Mouse (Mus musculus) A20 (cell line): Measurements from ENCODE around the gene Ttll3.

Source experiments
- DNase-seq: peaks from one replicate; pipeline ENCODE4 v3.0.0-alpha.2; 2011; ENCODE audit warnings: low read depth, low spot score

Ttll3 gene

DNA sequence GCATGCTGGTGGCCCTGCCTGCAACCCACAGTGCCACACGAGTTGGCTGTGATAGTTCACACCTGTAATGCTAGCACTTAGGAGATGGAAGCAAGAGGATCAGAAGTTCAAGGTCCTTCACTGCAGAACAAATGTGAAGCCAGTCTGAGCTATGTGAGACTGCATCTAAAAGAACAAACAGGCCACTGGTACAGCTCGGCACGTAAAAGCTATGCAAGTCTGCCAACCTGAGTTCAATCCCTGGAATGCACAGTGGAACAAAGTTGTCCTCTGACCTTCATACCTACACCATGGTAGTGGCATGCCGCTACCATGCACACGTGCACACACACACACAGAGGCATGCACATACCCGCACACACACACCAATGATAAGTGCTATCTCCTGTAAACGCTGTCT, 35.1 kb downstream of the Ttll3 start:
- DNase-seq, result no peak

DNA sequence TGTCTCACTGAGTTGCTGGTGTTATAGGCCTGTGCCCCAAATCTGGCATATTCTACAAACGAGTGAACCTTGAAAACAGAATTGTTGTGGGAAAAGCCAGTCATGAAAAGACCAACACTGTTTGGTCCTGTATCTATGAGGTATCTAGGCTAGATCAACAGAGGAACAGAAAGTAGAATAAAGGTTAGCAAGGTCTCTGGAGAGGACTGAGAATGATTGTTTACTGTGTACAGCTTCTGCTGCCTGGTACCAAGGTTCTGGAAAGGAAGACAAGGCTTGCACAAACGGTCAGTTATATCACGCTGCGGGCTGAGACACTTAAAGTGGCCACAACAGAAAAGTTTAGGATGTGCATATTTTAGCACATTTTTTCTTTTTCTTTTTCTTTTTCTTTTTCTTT, 37.6 kb downstream of the Ttll3 start:
- no peak for DNase-seq

DNA sequence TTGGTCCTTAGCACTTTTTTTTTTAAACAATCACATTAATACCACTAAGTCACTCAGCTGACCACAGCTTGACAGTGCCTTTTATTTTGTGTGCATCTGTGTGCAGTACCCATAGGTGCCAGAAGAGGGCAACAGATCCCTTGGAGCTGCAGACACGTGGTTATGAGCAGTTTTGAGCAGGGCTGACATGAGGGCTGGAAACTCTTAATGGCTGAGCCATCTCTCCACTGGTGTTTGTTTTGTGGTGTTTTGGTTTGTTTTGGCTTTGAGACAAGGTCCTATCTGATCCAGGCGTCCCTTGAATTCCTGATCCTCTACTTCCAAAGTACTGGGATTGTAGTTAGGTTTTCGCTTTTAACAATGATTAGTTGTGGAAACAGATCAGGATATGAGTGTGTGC, 38.3 kb downstream of the Ttll3 start:
- DNase-seq, result peak; percentile 76

DNA sequence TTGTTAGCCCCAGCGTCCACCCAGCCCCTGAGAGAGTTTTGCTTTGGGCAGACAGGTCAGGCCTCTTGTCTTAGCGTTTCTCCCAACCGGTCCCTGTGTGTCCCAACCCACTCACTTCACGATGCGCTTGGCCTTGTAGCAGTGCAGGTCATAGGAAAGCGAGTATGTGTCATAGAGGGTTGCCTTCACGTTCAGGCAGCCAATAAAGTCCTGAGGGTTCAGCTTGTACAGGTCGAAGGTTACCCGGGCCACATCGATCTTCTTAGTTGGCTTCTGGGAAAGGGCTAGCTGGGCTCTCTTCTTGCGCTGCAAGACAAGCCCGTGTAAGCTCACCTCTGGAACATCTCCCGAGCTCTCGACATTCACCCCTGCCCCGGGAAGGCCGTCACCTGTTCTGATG, 38.9 kb downstream of the Ttll3 start:
- no peak for DNase-seq

DNA sequence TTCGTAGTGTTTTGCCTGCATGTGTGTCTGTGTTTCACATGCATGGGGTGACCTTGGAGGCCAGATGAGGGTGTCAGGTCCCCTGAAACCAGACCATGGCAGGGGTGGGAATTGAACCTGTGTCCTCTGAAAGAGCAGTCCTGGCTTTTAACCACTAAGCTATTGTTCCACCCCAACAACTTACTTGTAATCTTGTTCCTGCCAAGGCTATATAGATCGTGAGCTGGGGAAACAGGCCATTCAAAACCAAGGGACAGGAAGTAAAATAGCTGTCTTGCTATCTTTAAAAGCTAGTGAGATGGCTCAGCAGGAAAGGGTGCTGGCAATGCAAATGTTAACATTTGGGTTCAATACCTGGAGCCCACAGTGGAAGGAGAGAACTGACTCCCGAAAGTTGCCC, 40.9 kb downstream of the Ttll3 start:
- DNase-seq, result no peak

DNA sequence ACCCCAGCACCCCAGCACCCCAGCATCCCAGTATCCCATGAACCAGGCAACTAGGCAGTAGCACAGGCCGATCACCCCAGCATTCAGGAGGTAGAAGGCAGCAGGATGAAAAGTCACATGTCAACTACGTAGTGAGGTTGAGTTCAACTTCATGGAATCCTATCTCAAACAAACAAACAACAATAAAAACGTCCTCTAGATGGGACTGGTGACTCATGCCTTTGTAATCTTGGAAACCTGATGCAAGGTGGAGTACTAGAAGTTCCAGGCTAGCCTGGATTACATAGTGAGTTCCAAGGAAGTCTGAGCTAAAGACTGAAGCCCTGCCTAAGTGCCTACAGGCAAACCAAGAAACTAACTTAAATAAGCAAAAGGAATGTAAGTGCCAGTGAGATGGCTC, 41.8 kb downstream of the Ttll3 start:
- no peak for DNase-seq

DNA sequence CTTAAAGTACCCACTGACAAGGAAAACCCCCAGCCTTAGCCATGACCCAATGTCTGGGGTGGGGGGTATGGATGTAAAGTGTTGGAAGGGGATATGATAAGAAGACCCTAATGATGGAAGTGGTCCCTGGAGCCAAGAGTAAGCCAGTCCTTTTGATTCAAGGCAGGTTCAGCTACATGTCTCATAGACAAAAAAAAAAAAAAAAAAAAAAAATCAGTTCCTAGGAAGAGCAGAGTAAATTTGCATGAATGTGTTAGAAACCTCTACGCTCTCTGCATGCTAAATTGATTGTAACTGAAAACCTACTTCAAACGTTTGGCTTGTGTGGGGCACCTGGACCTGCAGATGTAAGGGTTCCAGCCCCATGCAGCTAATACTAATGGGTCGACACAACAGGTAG, 42.7 kb downstream of the Ttll3 start:
- DNase-seq, result no peak

DNA sequence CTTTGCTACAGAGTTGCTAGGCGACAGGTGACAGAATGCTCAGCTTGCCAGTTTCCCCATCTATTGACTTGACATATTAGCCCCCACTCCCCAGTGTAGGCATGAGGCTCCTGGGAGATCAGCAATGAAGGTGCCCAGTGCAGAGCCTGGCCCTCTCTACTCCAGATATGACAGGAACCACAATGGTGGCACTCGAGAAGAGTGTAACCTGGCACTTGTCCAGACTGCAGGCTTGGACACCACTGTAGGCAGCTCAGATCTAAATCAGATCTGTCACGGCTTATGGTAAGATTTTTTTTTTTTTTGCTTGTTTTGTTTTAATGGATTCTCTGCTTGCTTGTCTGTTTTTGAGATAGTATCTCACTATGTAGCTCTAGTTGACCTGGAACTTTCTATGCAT, 44.6 kb downstream of the Ttll3 start:
- DNase-seq, result no peak

DNA sequence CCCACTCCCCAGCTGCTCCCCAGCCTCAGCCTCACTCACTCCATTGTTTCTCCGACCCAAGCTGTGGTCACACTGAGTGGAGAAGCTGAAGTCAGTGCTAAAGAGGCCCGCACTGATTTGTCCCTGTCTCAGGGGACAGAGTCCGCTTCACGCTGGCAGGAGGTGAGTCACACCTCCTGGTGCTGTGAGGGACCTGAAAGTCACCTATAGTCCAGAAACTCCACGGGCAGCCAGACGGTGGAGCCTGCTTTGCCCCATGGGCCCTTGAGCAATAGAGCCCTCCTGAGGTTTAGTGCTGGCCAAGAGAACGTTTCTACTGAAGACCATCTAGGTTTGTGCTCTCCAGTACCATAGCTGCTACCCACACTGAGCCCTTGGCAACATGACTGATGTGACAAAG, 45.6 kb downstream of the Ttll3 start:
- no peak for DNase-seq

DNA sequence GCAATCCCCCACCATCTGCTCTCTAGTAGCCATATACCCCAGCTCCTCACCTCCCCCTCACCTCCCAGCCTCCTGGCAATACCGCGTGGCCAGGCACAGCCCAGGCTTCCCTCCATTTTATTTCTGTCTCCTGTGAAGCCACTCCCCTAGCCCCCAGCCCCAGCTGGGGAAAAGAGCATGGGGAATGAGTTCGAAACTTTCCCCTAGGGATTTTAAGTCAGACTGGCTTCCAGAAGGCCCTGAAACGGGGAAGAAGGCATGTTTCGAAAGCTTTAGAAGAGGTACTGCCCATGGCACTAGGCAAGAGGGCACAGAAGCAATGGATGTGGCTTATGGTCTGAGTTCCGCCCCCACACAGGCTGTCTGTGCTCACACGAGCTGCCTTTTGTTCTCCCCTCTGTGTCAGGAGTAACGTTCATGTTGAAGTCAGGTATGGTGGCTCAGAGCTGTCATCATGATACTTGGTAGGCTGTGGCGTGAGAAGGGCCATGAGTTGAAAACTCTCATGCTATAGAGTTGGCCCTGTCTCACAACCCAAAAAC, 46.7 kb downstream of the Ttll3 start, which contains the start of gene Cidec:
TSS of gene Cidec (minus strand) at position 97 of the 542 bp plus-strand sequence.
- DNase-seq, result no peak

DNA sequence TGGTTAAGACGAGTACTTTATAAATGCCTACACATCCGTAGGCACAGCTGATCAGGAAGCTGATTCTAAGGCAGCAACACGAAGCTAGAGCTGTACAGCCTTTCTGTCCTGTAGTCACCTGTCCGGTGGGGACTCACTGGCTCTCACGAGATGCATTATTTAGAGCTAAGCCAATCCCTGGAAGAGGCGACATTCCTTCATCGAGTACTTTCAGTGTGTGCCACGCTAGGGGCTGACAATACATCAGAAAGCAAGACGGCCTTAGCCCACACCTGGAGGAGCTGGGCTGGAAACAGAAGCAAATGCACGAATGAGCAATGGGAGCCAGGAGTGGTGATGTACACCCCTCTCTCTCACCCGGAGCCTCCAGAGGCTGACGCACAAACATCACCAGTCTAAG, 48.1 kb downstream of the Ttll3 start:
- DNase-seq, result no peak

DNA sequence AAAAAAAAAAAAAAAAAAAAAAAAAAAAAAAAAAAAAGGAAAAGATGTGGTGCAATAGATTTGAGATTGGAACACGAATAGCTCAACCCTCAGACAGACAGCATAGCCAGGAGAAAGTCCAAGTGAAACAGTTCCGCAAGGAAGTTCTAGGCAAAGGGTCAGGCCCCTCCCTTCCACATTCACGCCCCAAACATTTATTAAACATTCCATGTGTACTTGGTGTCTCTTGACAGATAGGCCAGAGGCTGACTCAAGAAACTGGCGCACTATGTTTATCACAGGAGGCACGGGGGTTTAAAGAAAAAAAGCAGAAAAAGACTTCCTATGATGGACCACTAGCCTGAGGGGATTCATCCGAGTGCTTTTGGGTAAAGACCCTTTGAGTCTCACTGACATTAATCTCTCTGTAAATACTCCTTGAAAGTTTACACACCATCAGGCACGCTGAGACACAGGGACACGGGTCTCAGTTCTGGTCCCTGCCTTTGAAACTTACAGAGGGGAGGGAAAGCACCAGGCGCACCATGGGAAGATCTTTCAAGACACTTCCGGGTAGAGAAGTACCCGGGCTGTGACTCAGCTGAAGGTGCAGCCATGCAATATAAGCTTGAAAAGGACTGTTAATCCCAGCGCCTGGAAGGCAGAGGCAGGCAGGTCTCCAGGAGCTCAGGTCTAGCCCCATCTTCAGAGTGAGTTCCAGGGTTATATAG, 49.8 kb downstream of the Ttll3 start:
- DNase-seq, result no peak

DNA sequence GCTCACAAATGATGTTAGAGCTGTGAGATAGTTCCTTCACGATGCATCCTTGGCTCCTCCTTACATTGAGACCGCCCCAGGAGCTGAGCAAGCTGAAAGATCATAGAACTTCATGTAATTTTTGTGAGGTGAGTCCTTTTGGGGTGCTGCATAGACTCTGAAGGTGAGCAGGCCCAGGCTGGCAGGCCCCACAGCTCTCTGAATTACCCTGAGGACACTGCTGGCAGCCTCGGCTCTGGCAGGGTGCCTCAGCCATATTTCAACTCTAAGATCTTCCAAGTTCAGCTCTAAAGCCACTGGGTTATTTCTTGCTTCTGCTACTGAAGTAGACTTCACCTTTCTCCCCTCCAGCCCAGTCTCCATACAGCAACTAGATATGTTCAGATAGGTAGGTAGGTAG, 51.6 kb downstream of the Ttll3 start:
- no peak for DNase-seq

DNA sequence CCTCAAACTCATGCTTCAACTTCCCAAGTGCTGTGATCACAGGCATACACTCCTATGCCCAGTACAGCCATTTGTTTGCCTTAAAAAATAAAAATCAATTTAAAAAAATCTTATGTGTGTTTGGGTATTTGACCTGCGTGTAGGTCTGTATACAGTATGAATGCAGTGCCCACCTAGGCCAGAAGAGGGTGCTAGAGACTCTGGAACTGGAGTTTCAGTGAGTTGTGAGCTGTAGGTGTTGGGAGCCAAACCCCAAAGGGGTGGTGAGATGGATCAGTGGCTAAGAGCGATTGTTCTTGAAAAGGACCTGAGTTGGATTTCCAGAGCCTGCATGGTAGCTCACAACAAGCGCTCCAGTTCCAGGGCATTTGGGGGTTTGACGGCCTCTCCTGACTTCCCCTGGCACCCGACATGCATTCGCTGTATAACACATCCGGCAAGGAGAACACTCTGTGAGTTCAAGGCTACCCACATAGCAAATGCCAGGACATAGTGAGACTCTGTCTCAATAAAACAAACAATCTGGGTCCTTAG, 52.2 kb downstream of the Ttll3 start:
- peak; percentile 88 for DNase-seq

DNA sequence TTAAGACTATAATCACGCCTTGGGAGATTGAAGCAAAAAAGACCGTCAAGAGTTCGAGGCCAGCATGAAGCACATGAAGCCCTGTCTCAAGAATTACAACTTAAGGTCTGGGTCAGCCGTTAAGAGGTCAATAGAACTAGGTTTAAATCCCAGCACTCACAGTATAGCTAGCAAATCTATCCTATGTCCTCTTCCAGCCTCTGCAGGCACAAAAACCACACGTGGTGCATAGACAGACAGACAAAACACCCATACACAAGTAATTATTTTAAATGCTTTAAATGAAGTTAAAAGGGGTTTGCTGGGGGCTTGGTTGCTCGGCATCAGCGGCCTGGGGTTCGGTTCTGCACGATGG, 53.0 kb downstream of the Ttll3 start:
- no peak for DNase-seq

DNA sequence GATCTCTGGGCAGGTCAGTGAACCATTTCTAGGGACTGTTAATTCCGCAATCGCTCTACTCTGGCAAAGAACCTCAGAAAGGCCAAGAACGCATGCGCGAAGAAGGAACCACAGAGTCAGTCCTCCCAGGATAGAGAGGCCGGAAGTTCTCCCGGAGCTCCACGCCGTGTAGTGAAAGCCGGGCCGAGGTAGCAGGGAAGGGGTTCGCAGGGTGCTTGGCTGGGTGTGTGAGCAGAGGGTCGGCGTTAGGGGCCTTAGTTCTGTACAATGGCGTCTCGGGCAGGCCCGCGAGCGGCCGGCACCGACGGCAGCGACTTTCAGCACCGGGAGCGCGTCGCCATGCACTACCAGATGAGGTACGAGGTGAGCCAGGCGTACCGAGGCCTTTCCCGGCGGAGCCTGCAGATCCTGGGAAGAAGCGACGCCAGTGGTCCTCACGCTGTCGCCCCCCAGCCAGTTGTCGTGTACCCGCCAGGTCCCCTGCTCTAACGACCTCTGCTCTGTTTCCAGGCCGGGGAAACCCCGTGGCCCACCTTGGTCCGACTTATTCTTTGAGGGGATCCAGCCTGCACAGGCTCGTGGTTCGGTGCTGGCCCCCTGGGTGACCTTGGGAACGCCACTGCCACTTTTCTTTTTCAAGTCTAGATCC, 53.5 kb downstream of the Ttll3 start, which contains the start of gene Jagn1:
TSS of gene Jagn1 (plus strand) at position 128 of the 649 bp plus-strand sequence.
- DNase-seq, result peak; percentile 93

DNA sequence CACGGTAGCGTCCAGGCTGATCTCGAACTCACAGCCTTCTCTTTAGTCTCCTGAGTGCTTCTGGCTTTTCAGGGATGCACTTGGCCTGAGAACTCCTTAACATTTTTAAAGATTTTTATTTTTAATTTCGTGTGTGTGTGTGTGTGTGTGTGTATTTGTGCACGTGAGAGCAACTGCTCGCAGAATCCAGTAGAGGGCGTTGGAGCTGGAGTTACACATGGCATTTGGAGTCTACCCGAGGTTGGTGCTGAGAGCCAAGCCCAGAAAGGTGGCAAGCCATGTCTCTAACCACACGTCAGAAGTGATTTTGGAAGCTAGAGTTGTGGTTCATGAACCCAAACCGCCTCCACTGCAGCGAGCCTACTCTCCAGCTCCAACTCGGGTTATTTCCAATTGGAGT, 54.0 kb downstream of the Ttll3 start:
- peak; percentile 57 for DNase-seq

DNA sequence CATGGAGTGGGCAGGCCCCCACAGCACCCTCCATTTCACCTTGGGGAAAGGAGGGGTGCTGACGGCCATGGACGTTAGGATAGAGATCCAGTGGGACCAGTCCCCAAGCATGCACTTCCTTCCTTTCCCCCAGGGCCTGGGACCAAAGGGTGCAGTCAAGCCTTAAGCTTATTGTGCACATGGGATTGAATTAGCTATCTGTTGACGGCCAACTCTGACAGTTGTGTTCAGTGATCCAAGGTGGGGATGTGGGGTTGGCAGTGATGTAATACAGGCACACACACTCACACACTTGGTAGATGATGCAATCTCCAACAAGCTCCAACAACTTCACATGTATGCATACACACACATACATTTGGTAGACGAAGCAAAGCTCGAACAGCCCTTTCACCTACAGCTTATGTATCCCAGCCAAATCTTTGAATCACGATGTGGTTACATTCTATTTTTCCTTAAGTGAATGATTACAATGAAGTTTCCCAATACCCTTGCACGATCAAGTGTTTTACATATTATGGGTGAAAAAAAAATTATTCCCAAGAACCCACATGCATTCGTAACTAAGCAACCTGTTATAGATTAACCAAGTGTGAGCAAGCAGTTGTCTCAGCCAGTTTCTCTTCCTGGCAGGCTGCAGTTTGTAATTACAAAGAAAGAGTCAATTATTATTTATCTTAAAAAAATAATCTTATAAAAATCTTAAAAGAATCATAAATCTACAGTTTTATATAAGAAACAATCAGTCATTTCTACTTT, 55.3 kb downstream of the Ttll3 start:
- DNase-seq, result no peak

DNA sequence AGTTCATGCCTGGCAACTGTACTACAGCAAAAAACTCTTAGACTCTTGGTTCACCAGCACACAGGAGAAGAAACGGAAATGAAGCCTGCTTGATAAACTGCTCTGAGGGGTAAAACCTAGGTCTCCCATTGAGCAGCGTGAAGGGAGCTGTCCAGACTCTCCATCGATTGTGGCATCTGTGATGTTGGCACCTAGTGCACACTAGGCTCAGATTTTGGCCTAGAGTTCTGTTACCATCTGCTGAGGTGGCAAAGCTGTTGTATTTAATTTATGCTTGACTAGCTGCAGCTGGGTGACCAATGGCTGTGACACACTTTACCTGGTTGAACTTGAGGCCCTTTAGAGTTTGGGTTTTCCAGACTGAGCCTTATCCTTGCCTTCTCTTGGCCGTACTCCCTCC, 58.6 kb downstream of the Ttll3 start:
- DNase-seq, result no peak

DNA sequence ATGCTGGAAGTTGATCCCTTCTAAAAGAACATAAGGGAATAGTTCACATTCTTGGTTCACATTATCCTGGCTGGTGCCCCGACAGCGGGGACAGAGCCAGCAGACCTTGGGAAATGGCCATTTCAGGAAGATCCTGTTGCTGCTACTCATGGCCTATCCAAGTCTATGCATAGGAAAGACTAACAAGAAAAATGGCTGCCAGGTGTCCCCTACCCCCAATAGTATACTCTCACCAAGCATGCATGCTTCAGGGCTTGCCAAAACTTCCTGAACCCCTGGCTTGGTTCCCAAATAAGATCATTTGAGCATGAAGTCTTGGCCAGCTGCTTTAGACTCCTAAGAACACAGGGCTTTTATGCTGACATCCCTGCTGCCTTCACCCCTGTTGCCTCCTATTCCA, 62.8 kb downstream of the Ttll3 start:
- no peak for DNase-seq

DNA sequence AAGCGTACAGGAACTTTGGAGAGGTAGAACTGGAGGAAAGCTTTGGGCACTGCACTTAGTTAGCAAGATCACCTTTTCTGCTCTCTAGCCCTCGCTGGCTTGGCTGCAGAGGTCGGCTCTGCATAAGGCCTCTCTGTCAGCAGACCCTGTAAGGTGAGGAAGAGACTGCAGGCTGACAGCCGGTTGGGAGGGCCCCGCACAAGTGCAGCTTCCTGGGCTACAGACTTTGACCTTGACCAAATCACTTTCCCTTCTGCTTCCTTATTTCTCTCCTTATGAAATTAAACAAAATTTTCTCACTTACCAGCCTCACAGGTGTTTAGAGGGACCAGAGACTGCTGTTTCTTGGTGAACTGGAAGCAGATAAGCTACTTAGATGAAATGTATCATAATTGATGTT, 65.9 kb downstream of the Ttll3 start:
- peak; percentile 80 for DNase-seq

DNA sequence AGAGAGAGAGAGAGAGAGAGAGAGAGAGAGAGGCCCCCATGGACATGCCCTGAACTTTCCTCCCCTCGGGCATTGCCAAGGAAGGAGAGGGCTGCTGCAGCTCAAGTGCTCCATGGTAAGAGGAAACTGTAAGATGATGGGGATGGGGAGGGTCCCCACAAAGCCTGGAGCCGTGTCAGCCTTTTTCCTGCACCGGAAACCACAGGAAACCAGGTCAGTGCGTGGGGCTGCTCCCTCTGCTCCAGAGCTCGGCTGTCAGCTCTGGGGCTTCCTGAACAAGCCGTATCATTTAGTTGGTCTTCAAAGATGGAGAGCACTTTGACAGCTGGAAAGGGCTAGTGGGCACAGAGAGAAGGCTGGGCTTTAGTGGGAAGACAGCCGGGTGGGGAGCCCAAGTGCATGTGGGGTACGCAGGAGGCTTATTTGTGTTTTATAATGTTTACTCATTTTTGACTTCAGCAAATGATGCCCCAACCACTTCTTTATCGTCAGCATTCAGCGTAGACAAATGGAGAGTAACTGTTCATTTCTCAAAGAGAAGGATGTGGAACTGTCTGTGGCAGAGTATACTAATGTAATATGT, 69.0 kb downstream of the Ttll3 start, which contains the start of gene Il17re:
TSS of gene Il17re (plus strand) at position 533 of the 583 bp plus-strand sequence.
- DNase-seq, result no peak
